In the genomic region with DNA sequence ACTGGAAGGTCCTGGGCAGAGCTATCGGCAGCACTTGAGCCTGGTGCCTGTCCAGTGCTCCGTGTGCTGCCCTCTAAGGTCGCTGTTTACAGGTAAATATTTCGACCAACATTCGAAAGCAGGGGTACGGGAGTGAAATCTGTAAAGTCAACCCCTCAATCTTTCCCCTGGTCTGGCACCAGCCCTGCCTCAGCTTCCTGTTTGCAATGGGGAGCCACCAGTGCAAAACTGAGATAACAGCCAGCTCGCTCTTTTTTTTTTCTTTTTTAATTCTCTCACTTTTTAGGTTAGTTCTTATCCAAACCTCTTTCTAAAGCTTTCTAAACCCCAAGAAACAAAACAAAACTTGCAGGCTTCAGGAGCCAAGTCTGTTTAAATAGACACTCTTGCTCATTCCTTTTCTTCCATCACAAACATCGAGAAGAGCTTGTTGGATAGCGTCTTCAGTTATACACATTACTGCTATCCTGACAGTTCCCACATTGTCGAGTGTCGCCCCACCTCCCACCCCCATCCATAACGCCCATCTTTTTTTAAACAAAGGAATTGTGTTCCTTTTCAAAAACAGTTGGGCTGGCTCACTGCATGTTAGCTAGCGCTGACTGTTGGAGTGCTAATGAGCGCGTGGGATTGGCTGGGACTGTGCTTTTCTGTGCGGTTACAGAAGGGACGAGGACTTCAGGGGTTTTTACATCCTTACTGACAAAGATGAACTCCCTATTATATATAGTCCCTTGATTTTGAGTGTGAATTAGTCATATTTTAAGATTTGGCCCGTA, we compare ENCODE assay signal across 12 mouse cellular contexts. TPM values are rescaled to one million over a fixed set of nuclear protein-coding genes. Genes with fewer than 3 reads are reported as not detected.
DNase-seq lines count a peak whose midpoint lies in the region; ATAC-seq and TF ChIP-seq lines count a peak whose summit lies in the region.
"Had no signal": no experiment of that assay in that cellular context is flagged by ENCODE, and none has a peak within 500 bp of the region (broad histone marks: within the 10 kb centered on the region; RNA-seq: fewer than 3 reads in every experiment).

No protein-coding gene starts in this region.

- H3K27ac ChIP-seq in stomach, embryonic 14.5 days (ENCODE audit: low read length): peak overlapping the region; percentile 49; the same call in 1 of the 2 replicates
- no peak overlapping the region for H3K27ac ChIP-seq in stomach, postnatal 0 days (replicated peaks)
- H3K27ac ChIP-seq in kidney, embryonic 15.5 days: no peak overlapping the region

- ATAC-seq in frontal cortex, adult (ENCODE audit: low TSS enrichment): peak; percentile 87
- no peak; the same call in 1 of the 2 replicates for ATAC-seq in stomach, embryonic 14.5 days (ENCODE audit: insufficient number of reproducible peaks, insufficient read depth, low FRiP score, low read depth)
- no peak for ATAC-seq in stomach, postnatal 0 days (ENCODE audit: low FRiP score, low TSS enrichment)
- no peak for ATAC-seq in kidney, embryonic 15.5 days (replicated peaks; ENCODE audit: low FRiP score)

- H3K4me1 ChIP-seq in stomach, embryonic 14.5 days (ENCODE audit: control insufficient read depth, insufficient read depth, low read length): 0 out of 2 replicates have a peak, but pooled peaks cover 10% of the 10 kb centered on the region
- no peaks in the 10 kb centered on the region for H3K4me1 ChIP-seq in stomach, postnatal 0 days (replicated peaks; ENCODE audit: control insufficient read depth, insufficient read depth)
- peaks cover 25% of the 10 kb centered on the region for H3K4me1 ChIP-seq in kidney, embryonic 15.5 days

- DNase-seq in frontal cortex, postnatal 14 days (ENCODE audit: low spot score in 2 of 2): no peak
- DNase-seq in stomach, postnatal 0 days (ENCODE audit: low spot score): no peak
- DNase-seq in layer of hippocampus, postnatal 10 days (ENCODE audit: low spot score in 2 of 2): peak; percentile 22 to 40
- no peak for DNase-seq in kidney, postnatal 14 days
- DNase-seq in c-Kit-positive CD71-positive TER-119-positive erythroid progenitor cells, embryonic 14.5 days (ENCODE audit: low spot score): no peak
- DNase-seq: adrenal gland, adult 8-10 months; B cell, adult 2 months; kidney, adult 2 months had no signal

- no peaks in the 10 kb centered on the region for H3K9me3 ChIP-seq in stomach, embryonic 14.5 days (ENCODE audit: control insufficient read depth, low read depth, low read length)
- H3K9me3 ChIP-seq in stomach, postnatal 0 days (ENCODE audit: control insufficient read depth, low read length): no peaks in the 10 kb centered on the region
- no peaks in the 10 kb centered on the region for H3K9me3 ChIP-seq in kidney, embryonic 15.5 days (replicated peaks)

- TF ChIP-seq CTCF in stomach, postnatal 0 days (IDR thresholded peaks at IDR 0.05; ENCODE audit: low read depth): no peak

- H3K27me3 ChIP-seq in stomach, embryonic 14.5 days (ENCODE audit: control insufficient read depth, insufficient read depth, low read length): no peaks in the 10 kb centered on the region
- H3K27me3 ChIP-seq in stomach, postnatal 0 days (ENCODE audit: control insufficient read depth, insufficient read depth, low read length): no peaks in the 10 kb centered on the region
- H3K27me3 ChIP-seq in kidney, embryonic 15.5 days: no peaks in the 10 kb centered on the region

- H3K36me3 ChIP-seq in stomach, embryonic 14.5 days (ENCODE audit: control insufficient read depth, insufficient read depth, low read length): peaks cover 55% of the 10 kb centered on the region
- H3K36me3 ChIP-seq in stomach, postnatal 0 days (ENCODE audit: control insufficient read depth, insufficient read depth, low read length): peaks cover 17% of the 10 kb centered on the region
- H3K36me3 ChIP-seq in kidney, embryonic 15.5 days: peaks cover 83% of the 10 kb centered on the region

- no peak overlapping the region for H3K9ac ChIP-seq in stomach, embryonic 14.5 days (replicated peaks; ENCODE audit: low read depth, low read length)
- H3K9ac ChIP-seq in stomach, postnatal 0 days (ENCODE audit: low read length): no peak overlapping the region
- H3K9ac ChIP-seq in kidney, embryonic 15.5 days: no peak overlapping the region

- WGBS in stomach, embryonic 14.5 days: 71% methylated on average over 18 of the region's 18 CpGs
- 67% methylated on average over 18 of the region's 18 CpGs for WGBS in stomach, postnatal 0 days
- WGBS in kidney, embryonic 15.5 days: 89% methylated on average over 18 of the region's 18 CpGs

- no peak overlapping the region for H3K4me3 ChIP-seq in stomach, embryonic 14.5 days (ENCODE audit: low read depth, low read length)
- H3K4me3 ChIP-seq in stomach, postnatal 0 days (ENCODE audit: low read depth, low read length): no peak overlapping the region
- H3K4me3 ChIP-seq in kidney, embryonic 15.5 days (replicated peaks): no peak overlapping the region

- no peak for TF ChIP-seq EP300 in stomach, postnatal 0 days (optimal IDR thresholded peaks at IDR 0.05)

- no peak overlapping the region for H3K4me2 ChIP-seq in stomach, embryonic 14.5 days (replicated peaks; ENCODE audit: low read depth, low read length)
- H3K4me2 ChIP-seq in stomach, postnatal 0 days (replicated peaks; ENCODE audit: low read depth): no peak overlapping the region
- H3K4me2 ChIP-seq in kidney, embryonic 15.5 days: no peak overlapping the region
- H3K4me2 ChIP-seq: liver, embryonic 11.5 days had no signal

RNA-seq across cellular contexts. Expression of a gene that starts 27.6 kb away (rescaled TPM):
- 0.52 and 0.88 TPM in 2 replicates for polyA plus RNA-seq in stomach, embryonic 14.5 days (2014; fragmentation: Nextera tagmentation; extraction: Ambion mirVana)
- 0.36 and 0.38 TPM in 2 replicates for polyA plus RNA-seq in stomach, postnatal 0 days (2015; fragmentation: Nextera tagmentation; extraction: Ambion mirVana)
- 1 to 10 TPM; 2.7 to 4.0 TPM for total RNA-seq in layer of hippocampus, postnatal 10 days (2021)
- polyA plus RNA-seq in kidney, embryonic 15.5 days (2015; fragmentation: Nextera tagmentation; extraction: Ambion mirVana): 0.19 and 0.24 TPM in 2 replicates

Comparison
In these comparisons a context has a peak if more than half of its experiments do, and no peak if none do; other contexts are left out.
1. DNase-seq: peak in layer of hippocampus, postnatal 10 days (2 of 2); none in frontal cortex, postnatal 14 days (0 of 2), stomach, postnatal 0 days (single experiment), kidney, postnatal 14 days (single experiment) and c-Kit-positive CD71-positive TER-119-positive erythroid progenitor cells, embryonic 14.5 days (single experiment).